Mouse (Mus musculus): ENCODE results near the gene Pitx2. TPM values are rescaled to one million over a fixed set of nuclear protein-coding genes. Genes with fewer than 3 reads are reported as not detected.

Gene Pitx2
- polyA plus RNA-seq, 1 experiment from 2014 or later, result 19.2 TPM

GRCm38 (mm10) chr3:129227331-129227730 lies 27.7 kb downstream of the Pitx2 start:
- Histone ChIP-seq H3K27me3 (peaks cover 52% of the 10 kb centered on the region), H3K4me3 (no peak overlapping the region), H3K36me3 (no peaks in the 10 kb centered on the region), H3K27ac (no peak overlapping the region), H3K9me3 (replicated peaks) (no peaks in the 10 kb centered on the region), H3K4me1 (replicated peaks) (peaks cover 12% of the 10 kb centered on the region), H3K4me2 (no peak overlapping the region; the same call in 1 of the 2 replicates), H3K9ac (no peak overlapping the region)
- no peak for ATAC-seq (replicated peaks; ENCODE audit: insufficient number of reproducible peaks, insufficient read depth, low FRiP score, low read depth)
- 8% methylated on average over 5 of the region's 5 CpGs for WGBS

- Histone ChIP-seq H3K27me3 (no peaks in the 10 kb centered on the region), H3K27ac (no peak overlapping the region), H3K4me3 (no peak overlapping the region), H3K9me3 (replicated peaks) (no peaks in the 10 kb centered on the region), H3K4me1 (replicated peaks) (no peaks in the 10 kb centered on the region), H3K4me2 (no peak overlapping the region), H3K36me3 (no peaks in the 10 kb centered on the region), H3K9ac (no peak overlapping the region)
- no peak for ATAC-seq (replicated peaks; ENCODE audit: insufficient number of reproducible peaks, insufficient read depth, low FRiP score, low read depth)
- 67% methylated on average over 1 of the region's 1 CpGs for WGBS
These were observed 38.3 kb downstream of the Pitx2 start for GRCm38 (mm10) chr3:129238010-129238409.

- Histone ChIP-seq H3K36me3 (no peaks in the 10 kb centered on the region), H3K27ac (no peak overlapping the region), H3K27me3 (no peaks in the 10 kb centered on the region), H3K4me2 (no peak overlapping the region), H3K4me3 (no peak overlapping the region), H3K9ac (no peak overlapping the region), H3K4me1 (replicated peaks) (no peaks in the 10 kb centered on the region), H3K9me3 (replicated peaks) (no peaks in the 10 kb centered on the region)
- WGBS, result 40% methylated on average over 13 of the region's 13 CpGs
- ATAC-seq (replicated peaks; ENCODE audit: insufficient number of reproducible peaks, insufficient read depth, low FRiP score, low read depth), result no peak
These were observed 39.1 kb downstream of the Pitx2 start for GRCm38 (mm10) chr3:129238664-129239258.

GRCm38 (mm10) chr3:129250997-129251396 lies 51.3 kb downstream of the Pitx2 start:
- ATAC-seq (replicated peaks; ENCODE audit: insufficient number of reproducible peaks, insufficient read depth, low FRiP score, low read depth), result no peak
- no peaks in the 10 kb centered on the region for H3K4me1 ChIP-seq (replicated peaks)

GRCm38 (mm10) chr3:129254246-129254645 lies 54.6 kb downstream of the Pitx2 start:
- ATAC-seq (replicated peaks; ENCODE audit: insufficient number of reproducible peaks, insufficient read depth, low FRiP score, low read depth), result no peak
- H3K9ac ChIP-seq, result no peak overlapping the region
- 48% methylated on average over 10 of the region's 10 CpGs for WGBS
- H3K9me3 ChIP-seq (replicated peaks), result no peaks in the 10 kb centered on the region
- no peak overlapping the region for H3K27ac ChIP-seq
- H3K27me3 ChIP-seq, result no peaks in the 10 kb centered on the region
- H3K4me2 ChIP-seq, result no peak overlapping the region
- no peaks in the 10 kb centered on the region for H3K36me3 ChIP-seq
- no peak overlapping the region for H3K4me3 ChIP-seq
- no peaks in the 10 kb centered on the region for H3K4me1 ChIP-seq (replicated peaks)

More at GRCm38 (mm10) chr3:129250997-129251396, 51.3 kb downstream of the Pitx2 start:
- no peaks in the 10 kb centered on the region for H3K36me3 ChIP-seq
- no peak overlapping the region for H3K27ac ChIP-seq
- no peak overlapping the region for H3K4me2 ChIP-seq
- WGBS, result 74% methylated on average over 9 of the region's 9 CpGs
- H3K9me3 ChIP-seq (replicated peaks), result no peaks in the 10 kb centered on the region
- H3K9ac ChIP-seq, result no peak overlapping the region
- no peak overlapping the region for H3K4me3 ChIP-seq
- H3K27me3 ChIP-seq, result no peaks in the 10 kb centered on the region

GRCm38 (mm10) chr3:129256283-129256682 lies 56.6 kb downstream of the Pitx2 start:
- Histone ChIP-seq H3K36me3 (no peaks in the 10 kb centered on the region), H3K4me1 (replicated peaks) (no peaks in the 10 kb centered on the region), H3K9ac (no peak overlapping the region), H3K9me3 (replicated peaks) (no peaks in the 10 kb centered on the region), H3K4me3 (peak overlapping the region; percentile 38), H3K4me2 (peak overlapping the region; percentile 57), H3K27me3 (no peaks in the 10 kb centered on the region), H3K27ac (no peak overlapping the region)
- ATAC-seq (replicated peaks; ENCODE audit: insufficient number of reproducible peaks, insufficient read depth, low FRiP score, low read depth), result no peak
- 38% methylated on average over 19 of the region's 19 CpGs for WGBS

- H3K9ac ChIP-seq, result no peak overlapping the region
These were observed 57.1 kb downstream of the Pitx2 start for GRCm38 (mm10) chr3:129256766-129257165.

GRCm38 (mm10) chr3:129258497-129258896 lies 58.8 kb downstream of the Pitx2 start:
- Histone ChIP-seq H3K27ac (no peak overlapping the region), H3K27me3 (no peaks in the 10 kb centered on the region), H3K36me3 (no peaks in the 10 kb centered on the region), H3K4me3 (no peak overlapping the region), H3K4me2 (no peak overlapping the region), H3K4me1 (replicated peaks) (no peaks in the 10 kb centered on the region), H3K9ac (no peak overlapping the region), H3K9me3 (replicated peaks) (no peaks in the 10 kb centered on the region)
- no peak for ATAC-seq (replicated peaks; ENCODE audit: insufficient number of reproducible peaks, insufficient read depth, low FRiP score, low read depth)
- WGBS, result 76% methylated on average over 5 of the region's 5 CpGs

More at GRCm38 (mm10) chr3:129256766-129257165, 57.1 kb downstream of the Pitx2 start:
- ATAC-seq (replicated peaks; ENCODE audit: insufficient number of reproducible peaks, insufficient read depth, low FRiP score, low read depth), result no peak
- H3K4me2 ChIP-seq, result peak overlapping the region; percentile 57
- no peaks in the 10 kb centered on the region for H3K9me3 ChIP-seq (replicated peaks)
- no peaks in the 10 kb centered on the region for H3K36me3 ChIP-seq
- H3K27me3 ChIP-seq, result no peaks in the 10 kb centered on the region
- H3K27ac ChIP-seq, result no peak overlapping the region
- no peaks in the 10 kb centered on the region for H3K4me1 ChIP-seq (replicated peaks)
- peak overlapping the region; percentile 38 for H3K4me3 ChIP-seq
- 68% methylated on average over 8 of the region's 8 CpGs for WGBS

Other genes starting within 250 kb of the Pitx2 start
- gene Enpep, start 132.8 kb downstream of the Pitx2 start, polyA plus RNA-seq (2015; fragmentation: Nextera tagmentation; extraction: Ambion mirVana), result 14.1 and 14.2 TPM in 2 replicates